Mouse (Mus musculus): ENCODE measurements around the gene Rapgef4. TPM values are rescaled to one million over a fixed set of nuclear protein-coding genes. Genes with fewer than 3 reads are reported as not detected.

Gene Rapgef4
- polyA plus RNA-seq, 1 experiment from 2014 or later, result 3.1 TPM

GRCm38 (mm10) chr2:72094038-72094437 lies 113.0 kb downstream of the Rapgef4 start:
- WGBS, result 92% methylated on average over 8 of the region's 8 CpGs
- no peak overlapping the region for H3K4me3 ChIP-seq (replicated peaks)
- H3K9me3 ChIP-seq, result no peaks in the 10 kb centered on the region
- H3K27me3 ChIP-seq, result no peaks in the 10 kb centered on the region
- H3K36me3 ChIP-seq (replicated peaks), result no peaks in the 10 kb centered on the region
- no peak for ATAC-seq (ENCODE audit: low FRiP score)
- no peak overlapping the region for H3K4me2 ChIP-seq
- H3K4me1 ChIP-seq, result peaks cover 15% of the 10 kb centered on the region
- no peak overlapping the region for H3K27ac ChIP-seq
- H3K9ac ChIP-seq, result no peak overlapping the region

GRCm38 (mm10) chr2:72094446-72094845 lies 113.4 kb downstream of the Rapgef4 start:
- Histone ChIP-seq H3K9me3 (no peaks in the 10 kb centered on the region), H3K4me1 (peaks cover 15% of the 10 kb centered on the region), H3K36me3 (replicated peaks) (no peaks in the 10 kb centered on the region), H3K9ac (no peak overlapping the region), H3K4me3 (replicated peaks) (no peak overlapping the region), H3K4me2 (no peak overlapping the region), H3K27ac (no peak overlapping the region), H3K27me3 (no peaks in the 10 kb centered on the region)
- WGBS, result 83% methylated on average over 7 of the region's 7 CpGs
- ATAC-seq (ENCODE audit: low FRiP score), result no peak

GRCm38 (mm10) chr2:72095002-72095401 lies 114.0 kb downstream of the Rapgef4 start:
- H3K4me2 ChIP-seq, result no peak overlapping the region
- H3K9ac ChIP-seq, result no peak overlapping the region
- no peak for ATAC-seq (ENCODE audit: low FRiP score)
- H3K4me3 ChIP-seq (replicated peaks), result no peak overlapping the region
- peaks cover 15% of the 10 kb centered on the region for H3K4me1 ChIP-seq
- 73% methylated on average over 6 of the region's 6 CpGs for WGBS
- H3K27me3 ChIP-seq, result no peaks in the 10 kb centered on the region
- no peaks in the 10 kb centered on the region for H3K36me3 ChIP-seq (replicated peaks)
- H3K9me3 ChIP-seq, result no peaks in the 10 kb centered on the region
- no peak overlapping the region for H3K27ac ChIP-seq

GRCm38 (mm10) chr2:72096345-72096744 lies 115.3 kb downstream of the Rapgef4 start:
- no peak overlapping the region for H3K9ac ChIP-seq
- 39% methylated on average over 3 of the region's 3 CpGs for WGBS
- no peaks in the 10 kb centered on the region for H3K27me3 ChIP-seq
- H3K4me1 ChIP-seq, result peaks cover 15% of the 10 kb centered on the region
- H3K36me3 ChIP-seq (replicated peaks), result no peaks in the 10 kb centered on the region
- no peak overlapping the region for H3K4me3 ChIP-seq (replicated peaks)
- no peak overlapping the region for H3K4me2 ChIP-seq
- ATAC-seq (ENCODE audit: low FRiP score), result no peak
- H3K27ac ChIP-seq, result no peak overlapping the region
- H3K9me3 ChIP-seq, result no peaks in the 10 kb centered on the region

GRCm38 (mm10) chr2:72098366-72098765 lies 117.3 kb downstream of the Rapgef4 start:
- Histone ChIP-seq H3K9me3 (no peaks in the 10 kb centered on the region), H3K4me2 (no peak overlapping the region), H3K9ac (no peak overlapping the region), H3K36me3 (replicated peaks) (no peaks in the 10 kb centered on the region), H3K27me3 (no peaks in the 10 kb centered on the region), H3K4me1 (peaks cover 4% of the 10 kb centered on the region; the same call in 1 of the 2 replicates), H3K4me3 (replicated peaks) (no peak overlapping the region), H3K27ac (no peak overlapping the region)
- ATAC-seq (ENCODE audit: low FRiP score), result no peak
- WGBS, result 90% methylated on average over 8 of the region's 8 CpGs

GRCm38 (mm10) chr2:72104604-72105003 lies 123.6 kb downstream of the Rapgef4 start:
- Histone ChIP-seq H3K27ac (no peak overlapping the region), H3K9ac (no peak overlapping the region), H3K27me3 (no peaks in the 10 kb centered on the region), H3K4me2 (no peak overlapping the region), H3K4me1 (peaks cover 18% of the 10 kb centered on the region; the same call in 1 of the 2 replicates), H3K9me3 (no peaks in the 10 kb centered on the region), H3K36me3 (replicated peaks) (no peaks in the 10 kb centered on the region), H3K4me3 (replicated peaks) (no peak overlapping the region)
- WGBS, result 81% methylated on average over 8 of the region's 8 CpGs
- ATAC-seq (ENCODE audit: low FRiP score), result no peak

- no peak overlapping the region for H3K4me3 ChIP-seq (replicated peaks)
- H3K27ac ChIP-seq, result 0 out of 2 replicates have a peak overlapping the region, but pooled peaks have one; percentile 25
- WGBS, result 50% methylated on average over 12 of the region's 12 CpGs
- peak; percentile 23; the same call in 1 of the 2 replicates for ATAC-seq (ENCODE audit: low FRiP score)
- H3K9ac ChIP-seq, result no peak overlapping the region
- no peaks in the 10 kb centered on the region for H3K27me3 ChIP-seq
- H3K36me3 ChIP-seq (replicated peaks), result no peaks in the 10 kb centered on the region
- no peaks in the 10 kb centered on the region for H3K9me3 ChIP-seq
- no peak overlapping the region for H3K4me2 ChIP-seq
- H3K4me1 ChIP-seq, result peaks cover 18% of the 10 kb centered on the region; the same call in 1 of the 2 replicates
Observed at GRCm38 (mm10) chr2:72107525-72108180, 126.6 kb downstream of the Rapgef4 start.

GRCm38 (mm10) chr2:72108448-72109312 lies 127.6 kb downstream of the Rapgef4 start:
- WGBS, result 59% methylated on average over 4 of the region's 4 CpGs
- no peaks in the 10 kb centered on the region for H3K27me3 ChIP-seq
- no peaks in the 10 kb centered on the region for H3K36me3 ChIP-seq (replicated peaks)
- no peak overlapping the region for H3K9ac ChIP-seq
- H3K4me3 ChIP-seq (replicated peaks), result no peak overlapping the region
- peaks cover 18% of the 10 kb centered on the region; the same call in 1 of the 2 replicates for H3K4me1 ChIP-seq
- H3K27ac ChIP-seq, result no peak overlapping the region
- ATAC-seq (ENCODE audit: low FRiP score), result no peak
- H3K4me2 ChIP-seq, result no peak overlapping the region
- no peaks in the 10 kb centered on the region for H3K9me3 ChIP-seq

- 93% methylated on average over 5 of the region's 5 CpGs for WGBS
Observed at GRCm38 (mm10) chr2:72110404-72110803, 129.4 kb downstream of the Rapgef4 start.

GRCm38 (mm10) chr2:72113716-72114115 lies 132.7 kb downstream of the Rapgef4 start:
- no peak for ATAC-seq (ENCODE audit: low FRiP score)
- H3K9me3 ChIP-seq, result no peaks in the 10 kb centered on the region
- H3K4me3 ChIP-seq (replicated peaks), result no peak overlapping the region
- H3K9ac ChIP-seq, result no peak overlapping the region
- no peak overlapping the region for H3K4me2 ChIP-seq
- no peaks in the 10 kb centered on the region for H3K36me3 ChIP-seq (replicated peaks)
- H3K27me3 ChIP-seq, result no peaks in the 10 kb centered on the region
- H3K27ac ChIP-seq, result no peak overlapping the region
- H3K4me1 ChIP-seq, result peaks cover 3% of the 10 kb centered on the region; the same call in 1 of the 2 replicates
- 90% methylated on average over 5 of the region's 5 CpGs for WGBS

More at GRCm38 (mm10) chr2:72110404-72110803, 129.4 kb downstream of the Rapgef4 start:
- no peak for ATAC-seq (ENCODE audit: low FRiP score)
- H3K4me2 ChIP-seq, result no peak overlapping the region
- H3K9ac ChIP-seq, result no peak overlapping the region
- no peak overlapping the region for H3K27ac ChIP-seq
- H3K27me3 ChIP-seq, result no peaks in the 10 kb centered on the region
- no peaks in the 10 kb centered on the region for H3K36me3 ChIP-seq (replicated peaks)
- H3K9me3 ChIP-seq, result no peaks in the 10 kb centered on the region
- peaks cover 18% of the 10 kb centered on the region; the same call in 1 of the 2 replicates for H3K4me1 ChIP-seq
- no peak overlapping the region for H3K4me3 ChIP-seq (replicated peaks)

GRCm38 (mm10) chr2:72114148-72114559 lies 133.1 kb downstream of the Rapgef4 start:
- Histone ChIP-seq H3K36me3 (replicated peaks) (no peaks in the 10 kb centered on the region), H3K9ac (no peak overlapping the region), H3K4me2 (no peak overlapping the region), H3K27me3 (no peaks in the 10 kb centered on the region), H3K4me1 (peaks cover under 1% of the 10 kb centered on the region; the same call in 1 of the 2 replicates), H3K27ac (no peak overlapping the region), H3K9me3 (no peaks in the 10 kb centered on the region), H3K4me3 (replicated peaks) (no peak overlapping the region)
- ATAC-seq (ENCODE audit: low FRiP score), result no peak
- WGBS, result 86% methylated on average over 4 of the region's 4 CpGs

GRCm38 (mm10) chr2:72116103-72116502 lies 135.1 kb downstream of the Rapgef4 start:
- Histone ChIP-seq H3K9ac (no peak overlapping the region), H3K4me1 (peaks cover 2% of the 10 kb centered on the region; the same call in 1 of the 2 replicates), H3K27ac (no peak overlapping the region), H3K4me3 (replicated peaks) (no peak overlapping the region), H3K9me3 (no peaks in the 10 kb centered on the region), H3K27me3 (no peaks in the 10 kb centered on the region), H3K36me3 (replicated peaks) (no peaks in the 10 kb centered on the region), H3K4me2 (no peak overlapping the region)
- no peak for ATAC-seq (ENCODE audit: low FRiP score)
- WGBS, result 83% methylated on average over 7 of the region's 7 CpGs

Data from forebrain, embryonic 12.5 days (tissue).